Comparison of ENCODE assay signal across 8 mouse cellular contexts in genomic region chr1:120342371-120342821, GRCm38 (mm10). TPM values are rescaled to one million over a fixed set of nuclear protein-coding genes. Genes with fewer than 3 reads are reported as not detected.
DNase-seq lines count a peak whose midpoint lies in the region; ATAC-seq and TF ChIP-seq lines count a peak whose summit lies in the region.
"Had no signal": no experiment of that assay in that cellular context is flagged by ENCODE, and none has a peak within 500 bp of the region (broad histone marks: within the 10 kb centered on the region; RNA-seq: fewer than 3 reads in every experiment).

No protein-coding gene starts in this region.

- H3K4me1 ChIP-seq in embryonic facial prominence, embryonic 10.5 days: peaks cover 30% of the 10 kb centered on the region
- H3K4me1 ChIP-seq in heart, postnatal 0 days (ENCODE audit: control insufficient read depth, insufficient read depth): no peaks in the 10 kb centered on the region
- peaks cover 5% of the 10 kb centered on the region for H3K4me1 ChIP-seq in limb, embryonic 14.5 days (ENCODE audit: control insufficient read depth, insufficient read depth, low read length)

- H3K4me3 ChIP-seq in embryonic facial prominence, embryonic 10.5 days: peak overlapping the region; percentile 53
- H3K4me3 ChIP-seq in heart, postnatal 0 days (ENCODE audit: low read depth, low read length): peak overlapping the region; percentile 29
- peak overlapping the region; percentile 18; the same call in 1 of the 2 replicates for H3K4me3 ChIP-seq in limb, embryonic 14.5 days (replicated peaks; ENCODE audit: low read length)
- H3K4me3 ChIP-seq: erythroblast, embryonic 14.5 days had no signal

- WGBS in embryonic facial prominence, embryonic 10.5 days: under 1% methylated on average over 34 of the region's 34 CpGs
- WGBS in heart, postnatal 0 days: 1% methylated on average over 34 of the region's 34 CpGs
- under 1% methylated on average over 23 of the region's 34 CpGs for WGBS in limb, embryonic 14.5 days

- no peak for TF ChIP-seq EP300 in heart, postnatal 0 days (IDR thresholded peaks at IDR 0.05; ENCODE audit: low read depth)

- TF ChIP-seq POLR2A in limb, embryonic 14.5 days (IDR thresholded peaks at IDR 0.05; ENCODE audit: borderline replicate concordance, extremely low read depth, insufficient read depth, insufficient read length): no peak

- peaks cover 92% of the 10 kb centered on the region for H3K27me3 ChIP-seq in embryonic facial prominence, embryonic 10.5 days (replicated peaks; ENCODE audit: low read depth, poor library complexity, severe bottlenecking)
- H3K27me3 ChIP-seq in heart, postnatal 0 days (ENCODE audit: control insufficient read depth, insufficient read depth, low read length): peaks cover 84% of the 10 kb centered on the region
- H3K27me3 ChIP-seq in limb, embryonic 14.5 days (ENCODE audit: control insufficient read depth, insufficient read depth, low read length): peaks cover 76% of the 10 kb centered on the region

- H3K4me2 ChIP-seq in heart, postnatal 0 days (ENCODE audit: low read depth, low read length): peak overlapping the region; percentile 44
- H3K4me2 ChIP-seq in limb, embryonic 14.5 days (replicated peaks; ENCODE audit: low read depth, low read length, severe bottlenecking): peak overlapping the region; percentile 40; the same call in 1 of the 2 replicates

- peak overlapping the region; percentile 35; the same call in 1 of the 2 replicates for H3K27ac ChIP-seq in embryonic facial prominence, embryonic 10.5 days (replicated peaks)
- no peak overlapping the region for H3K27ac ChIP-seq in heart, postnatal 0 days (ENCODE audit: low read depth)
- H3K27ac ChIP-seq in limb, embryonic 14.5 days (replicated peaks; ENCODE audit: low read depth, low read length): no peak overlapping the region

- TF ChIP-seq CTCF in heart, postnatal 0 days (IDR thresholded peaks at IDR 0.05; ENCODE audit: low read depth): peak; percentile 6; the same call in 1 of the 2 replicates

- ATAC-seq in heart, postnatal 0 days (ENCODE audit: insufficient read depth, low read depth): no peak
- no peak for ATAC-seq in limb, embryonic 14.5 days (ENCODE audit: low FRiP score, low read depth)

- peak; percentile 70 for DNase-seq in testis, postnatal 10 days (ENCODE audit: low spot score)
- no peak for DNase-seq in testis, postnatal 14 days (ENCODE audit: low spot score)
- peak; percentile 72 for DNase-seq in embryonic facial prominence, embryonic 10.5 days (ENCODE audit: low spot score)
- no peak for DNase-seq in heart, postnatal 0 days (ENCODE audit: low spot score)
- peak; percentile 4 for DNase-seq in limb, embryonic 14.5 days (ENCODE audit: low spot score)
- peak; percentile 66 for DNase-seq in neural tube, embryonic 10.5 days (ENCODE audit: extremely low spot score, low spot score)
- DNase-seq in yolk sac, embryonic 10.5 days (ENCODE audit: low spot score): no peak

- H3K36me3 ChIP-seq in embryonic facial prominence, embryonic 10.5 days (replicated peaks): no peaks in the 10 kb centered on the region
- H3K36me3 ChIP-seq in heart, postnatal 0 days (replicated peaks; ENCODE audit: control insufficient read depth, insufficient read depth, low read length): no peaks in the 10 kb centered on the region
- H3K36me3 ChIP-seq in limb, embryonic 14.5 days (ENCODE audit: control insufficient read depth, insufficient read depth, low read length): no peaks in the 10 kb centered on the region

- no peaks in the 10 kb centered on the region for H3K9me3 ChIP-seq in embryonic facial prominence, embryonic 10.5 days
- H3K9me3 ChIP-seq in heart, postnatal 0 days (replicated peaks; ENCODE audit: control insufficient read depth, low read length): no peaks in the 10 kb centered on the region
- no peaks in the 10 kb centered on the region for H3K9me3 ChIP-seq in limb, embryonic 14.5 days (ENCODE audit: control insufficient read depth, low read length)

- H3K9ac ChIP-seq in heart, postnatal 0 days (replicated peaks; ENCODE audit: low read depth, low read length): no peak overlapping the region
- H3K9ac ChIP-seq in limb, embryonic 14.5 days (ENCODE audit: low read depth, low read length, severe bottlenecking): no peak overlapping the region

RNA-seq across cellular contexts. Expression of gene C1ql2, which starts 2.0 kb away (rescaled TPM):
- 0.14 and 0.24 TPM in 2 replicates for polyA plus RNA-seq in embryonic facial prominence, embryonic 10.5 days (2016; fragmentation: Nextera tagmentation; extraction: Ambion mirVana)
- total RNA-seq in heart, postnatal 0 days (2014; rRNA removed; ENCODE audit: low replicate concordance): not detected in 2 replicates
- not detected in 2 replicates for polyA plus RNA-seq in heart, postnatal 0 days (2015; fragmentation: Nextera tagmentation; extraction: Ambion mirVana)
- polyA plus RNA-seq in limb, embryonic 14.5 days (2012; rRNA removed): 0.03 and 0.05 TPM in 2 replicates
- not detected in 2 replicates for polyA plus RNA-seq in limb, embryonic 14.5 days (2014; fragmentation: Nextera tagmentation; extraction: Ambion mirVana)
- polyA plus RNA-seq: erythroblast, embryonic 14.5 days had no signal

Comparison
In these comparisons a context has a peak if more than half of its experiments do, and no peak if none do; other contexts are left out.
1. DNase-seq: peak in testis, postnatal 10 days (single experiment), embryonic facial prominence, embryonic 10.5 days (single experiment), limb, embryonic 14.5 days (single experiment) and neural tube, embryonic 10.5 days (single experiment); none in testis, postnatal 14 days (single experiment), heart, postnatal 0 days (single experiment) and yolk sac, embryonic 10.5 days (single experiment).
2. Peak in every context shown above with its lines, with median percentiles within 50 percentile points of each other: H3K4me3 ChIP-seq.